Mouse (Mus musculus): ENCODE measurements at regions not wholly inside any gene's neighbourhood (a gene's known extent, or its start where the extent isn't known, plus 50 kb on each side); places are given as distances from the start of the nearest gene placed in this dataset.
A peak's percentile ranks its signal among the peaks of the same experiment; 100 is the strongest.

- Histone ChIP-seq H3K36me3 (no peaks in the 10 kb centered on the region), H3K4me2 (replicated peaks) (no peak overlapping the region), H3K4me1 (replicated peaks) (peaks cover 6% of the 10 kb centered on the region; the same call in 1 of the 2 replicates), H3K4me3 (replicated peaks) (no peak overlapping the region), H3K9me3 (no peaks in the 10 kb centered on the region), H3K27me3 (no peaks in the 10 kb centered on the region), H3K9ac (replicated peaks) (no peak overlapping the region), H3K27ac (no peak overlapping the region)
- ATAC-seq: no peak
- 81% methylated on average over 2 of the region's 2 CpGs for WGBS
Measured at GRCm38 (mm10) chr15:69483096-69483495, 2982.4 kb upstream of the Lrrc6 start.

- Histone ChIP-seq H3K4me2 (replicated peaks) (no peak overlapping the region), H3K4me3 (replicated peaks) (no peak overlapping the region), H3K27me3 (no peaks in the 10 kb centered on the region), H3K9ac (replicated peaks) (no peak overlapping the region), H3K9me3 (no peaks in the 10 kb centered on the region), H3K27ac (no peak overlapping the region), H3K36me3 (no peaks in the 10 kb centered on the region), H3K4me1 (replicated peaks) (peaks cover 6% of the 10 kb centered on the region; the same call in 1 of the 2 replicates)
- WGBS: 85% methylated on average over 3 of the region's 3 CpGs
- no peak for ATAC-seq
Measured at GRCm38 (mm10) chr15:69481087-69481486, 2980.4 kb upstream of the Lrrc6 start.

- no peak overlapping the region for H3K4me3 ChIP-seq (replicated peaks)
Measured at GRCm38 (mm10) chr15:69477050-69477449, 2976.3 kb upstream of the Lrrc6 start.

GRCm38 (mm10) chr15:69469566-69469965, 2968.9 kb upstream of the Lrrc6 start:
- H3K4me3 ChIP-seq (replicated peaks): no peak overlapping the region
- no peaks in the 10 kb centered on the region for H3K9me3 ChIP-seq
- whole genome bisulfite sequencing: 80% methylated on average over 1 of the region's 1 CpGs
- H3K27me3 ChIP-seq: no peaks in the 10 kb centered on the region
- no peak overlapping the region for H3K4me2 ChIP-seq (replicated peaks)
- no peaks in the 10 kb centered on the region for H3K4me1 ChIP-seq (replicated peaks)
- no peak overlapping the region for H3K27ac ChIP-seq
- no peaks in the 10 kb centered on the region for H3K36me3 ChIP-seq
- H3K9ac ChIP-seq (replicated peaks): no peak overlapping the region
- ATAC-seq: no peak

More at GRCm38 (mm10) chr15:69477050-69477449, 2976.3 kb upstream of the Lrrc6 start:
- H3K9me3 ChIP-seq: no peaks in the 10 kb centered on the region
- WGBS: 84% methylated on average over 3 of the region's 3 CpGs
- no peaks in the 10 kb centered on the region for H3K36me3 ChIP-seq
- H3K27ac ChIP-seq: no peak overlapping the region
- H3K4me1 ChIP-seq (replicated peaks): no peaks in the 10 kb centered on the region
- no peak overlapping the region for H3K9ac ChIP-seq (replicated peaks)
- H3K4me2 ChIP-seq (replicated peaks): no peak overlapping the region
- H3K27me3 ChIP-seq: no peaks in the 10 kb centered on the region
- no peak for ATAC-seq

- Histone ChIP-seq H3K4me2 (replicated peaks) (no peak overlapping the region), H3K27ac (no peak overlapping the region), H3K9me3 (no peaks in the 10 kb centered on the region), H3K36me3 (no peaks in the 10 kb centered on the region), H3K4me1 (replicated peaks) (peaks cover 14% of the 10 kb centered on the region; the same call in 1 of the 2 replicates), H3K27me3 (no peaks in the 10 kb centered on the region), H3K4me3 (replicated peaks) (no peak overlapping the region), H3K9ac (replicated peaks) (no peak overlapping the region)
- no peak for ATAC-seq
- 87% methylated on average over 2 of the region's 2 CpGs for WGBS
Measured at GRCm38 (mm10) chr15:69460581-69461194, 2960.0 kb upstream of the Lrrc6 start.

- no peaks in the 10 kb centered on the region for H3K36me3 ChIP-seq
- 25% methylated on average over 4 of the region's 4 CpGs for WGBS
- peak; percentile 37; the same call in 1 of the 2 replicates for ATAC-seq
Measured at GRCm38 (mm10) chr15:69457473-69457872, 2956.8 kb upstream of the Lrrc6 start.

GRCm38 (mm10) chr15:69456191-69456770, 2955.6 kb upstream of the Lrrc6 start:
- Histone ChIP-seq H3K27ac (no peak overlapping the region), H3K9me3 (no peaks in the 10 kb centered on the region), H3K9ac (replicated peaks) (no peak overlapping the region), H3K27me3 (no peaks in the 10 kb centered on the region), H3K36me3 (no peaks in the 10 kb centered on the region), H3K4me3 (replicated peaks) (no peak overlapping the region), H3K4me1 (replicated peaks) (peaks cover 14% of the 10 kb centered on the region; the same call in 1 of the 2 replicates), H3K4me2 (replicated peaks) (no peak overlapping the region)
- ATAC-seq: no peak
- 68% methylated on average over 4 of the region's 4 CpGs for WGBS

More at GRCm38 (mm10) chr15:69457473-69457872, 2956.8 kb upstream of the Lrrc6 start:
- Histone ChIP-seq H3K4me2 (replicated peaks) (no peak overlapping the region), H3K27me3 (no peaks in the 10 kb centered on the region), H3K4me1 (replicated peaks) (peaks cover 14% of the 10 kb centered on the region; the same call in 1 of the 2 replicates), H3K27ac (no peak overlapping the region), H3K9me3 (no peaks in the 10 kb centered on the region), H3K4me3 (replicated peaks) (no peak overlapping the region), H3K9ac (replicated peaks) (no peak overlapping the region)

GRCm38 (mm10) chr15:69441008-69441407, 2940.3 kb upstream of the Lrrc6 start:
- no peak for ATAC-seq
- H3K4me1 ChIP-seq (replicated peaks): no peaks in the 10 kb centered on the region
- WGBS: 82% methylated on average over 3 of the region's 3 CpGs

GRCm38 (mm10) chr15:69413531-69414011, 2912.9 kb upstream of the Lrrc6 start:
- Histone ChIP-seq H3K27ac (no peak overlapping the region), H3K9ac (replicated peaks) (no peak overlapping the region), H3K36me3 (no peaks in the 10 kb centered on the region), H3K9me3 (no peaks in the 10 kb centered on the region), H3K27me3 (no peaks in the 10 kb centered on the region), H3K4me2 (replicated peaks) (no peak overlapping the region), H3K4me3 (replicated peaks) (no peak overlapping the region), H3K4me1 (replicated peaks) (no peaks in the 10 kb centered on the region)
- 85% methylated on average over 1 of the region's 1 CpGs for WGBS
- ATAC-seq: no peak

More at GRCm38 (mm10) chr15:69441008-69441407, 2940.3 kb upstream of the Lrrc6 start:
- no peak overlapping the region for H3K9ac ChIP-seq (replicated peaks)
- H3K36me3 ChIP-seq: no peaks in the 10 kb centered on the region
- no peaks in the 10 kb centered on the region for H3K27me3 ChIP-seq
- no peak overlapping the region for H3K27ac ChIP-seq
- no peak overlapping the region for H3K4me2 ChIP-seq (replicated peaks)
- H3K4me3 ChIP-seq (replicated peaks): no peak overlapping the region
- no peaks in the 10 kb centered on the region for H3K9me3 ChIP-seq

- ATAC-seq: no peak
- WGBS: 82% methylated on average over 4 of the region's 4 CpGs
- no peaks in the 10 kb centered on the region for H3K36me3 ChIP-seq
- no peaks in the 10 kb centered on the region for H3K4me1 ChIP-seq (replicated peaks)
- H3K4me2 ChIP-seq (replicated peaks): no peak overlapping the region
- no peak overlapping the region for H3K4me3 ChIP-seq (replicated peaks)
- H3K27me3 ChIP-seq: no peaks in the 10 kb centered on the region
- H3K27ac ChIP-seq: no peak overlapping the region
- H3K9me3 ChIP-seq: no peaks in the 10 kb centered on the region
- H3K9ac ChIP-seq (replicated peaks): no peak overlapping the region
Measured at GRCm38 (mm10) chr15:69389575-69389974, 2888.9 kb upstream of the Lrrc6 start.

- Histone ChIP-seq H3K9ac (replicated peaks) (no peak overlapping the region), H3K36me3 (no peaks in the 10 kb centered on the region), H3K27ac (no peak overlapping the region), H3K4me1 (replicated peaks) (no peaks in the 10 kb centered on the region), H3K4me2 (replicated peaks) (no peak overlapping the region), H3K4me3 (replicated peaks) (no peak overlapping the region), H3K27me3 (no peaks in the 10 kb centered on the region), H3K9me3 (no peaks in the 10 kb centered on the region)
- ATAC-seq: no peak
Measured at GRCm38 (mm10) chr15:69387466-69387865, 2886.8 kb upstream of the Lrrc6 start.

GRCm38 (mm10) chr15:69365440-69365839, 2864.7 kb upstream of the Lrrc6 start:
- Histone ChIP-seq H3K4me2 (replicated peaks) (no peak overlapping the region), H3K36me3 (no peaks in the 10 kb centered on the region), H3K4me1 (replicated peaks) (no peaks in the 10 kb centered on the region), H3K4me3 (replicated peaks) (no peak overlapping the region), H3K9ac (replicated peaks) (no peak overlapping the region), H3K9me3 (no peaks in the 10 kb centered on the region), H3K27me3 (no peaks in the 10 kb centered on the region), H3K27ac (no peak overlapping the region)
- ATAC-seq: no peak
